Mouse (Mus musculus): ENCODE data around the gene Gripap1.
"Not testable (repeated sequence)": the region's sequence is repeated elsewhere in the genome, so short reads cannot be mapped to it uniquely, and the experiment has no call there.

Gripap1 gene

GRCm38 (mm10) chrX:7778450-7779244 is 10.9 kb upstream of the Gripap1 start:
- no peak for DNase-seq (ENCODE audit: low spot score)

- no peak for DNase-seq (ENCODE audit: low spot score)
Measured at GRCm38 (mm10) chrX:7779294-7779693, 10.3 kb upstream of the Gripap1 start.

GRCm38 (mm10) chrX:7782603-7783092 is 6.9 kb upstream of the Gripap1 start:
- no peak for DNase-seq (ENCODE audit: low spot score)

GRCm38 (mm10) chrX:7790309-7790708 is 744 bp downstream of the Gripap1 start:
- DNase-seq (ENCODE audit: low spot score), result no peak

GRCm38 (mm10) chrX:7793361-7793760 is 3.8 kb downstream of the Gripap1 start:
- no peak for DNase-seq (ENCODE audit: low spot score)

- DNase-seq (ENCODE audit: low spot score), result no peak
Measured at GRCm38 (mm10) chrX:7795016-7795415, 5.5 kb downstream of the Gripap1 start.

- DNase-seq (ENCODE audit: low spot score), result no peak
Measured at GRCm38 (mm10) chrX:7797327-7797726, 7.8 kb downstream of the Gripap1 start.

- DNase-seq (ENCODE audit: low spot score), result not testable (repeated sequence)
Measured at GRCm38 (mm10) chrX:7802157-7802556, 12.6 kb downstream of the Gripap1 start.

GRCm38 (mm10) chrX:7815016-7815415 is 25.5 kb downstream of the Gripap1 start:
- DNase-seq (ENCODE audit: low spot score), result not testable (repeated sequence)

GRCm38 (mm10) chrX:7821865-7822779 is 32.6 kb downstream of the Gripap1 start, which contains the start of gene Kcnd1:
TSS of gene Kcnd1 (plus strand) at chrX:7822289.
- no peak for DNase-seq (ENCODE audit: low spot score)

- no peak for DNase-seq (ENCODE audit: low spot score)
Measured at GRCm38 (mm10) chrX:7837146-7837545, 47.6 kb downstream of the Gripap1 start.

GRCm38 (mm10) chrX:7840842-7841162 is 51.2 kb downstream of the Gripap1 start:
- no peak for DNase-seq (ENCODE audit: low spot score)

- peak; percentile 84 for DNase-seq (ENCODE audit: low spot score)
Measured at GRCm38 (mm10) chrX:7841163-7842162, 51.9 kb downstream of the Gripap1 start, which contains the start of gene Otud5. TSS of gene Otud5 (plus strand) at chrX:7841364.

GRCm38 (mm10) chrX:7842318-7842717 is 52.8 kb downstream of the Gripap1 start:
- no peak for DNase-seq (ENCODE audit: low spot score)

GRCm38 (mm10) chrX:7847845-7848244 is 58.3 kb downstream of the Gripap1 start:
- no peak for DNase-seq (ENCODE audit: low spot score)

- DNase-seq (ENCODE audit: low spot score), result no peak
Measured at GRCm38 (mm10) chrX:7854578-7854977, 65.0 kb downstream of the Gripap1 start.

GRCm38 (mm10) chrX:7859191-7859753 is 69.7 kb downstream of the Gripap1 start:
- no peak for DNase-seq (ENCODE audit: low spot score)

- no peak for DNase-seq (ENCODE audit: low spot score)
Measured at GRCm38 (mm10) chrX:7863181-7863580, 73.6 kb downstream of the Gripap1 start.

GRCm38 (mm10) chrX:7864551-7864950 is 75.0 kb downstream of the Gripap1 start:
- no peak for DNase-seq (ENCODE audit: low spot score)

- no peak for DNase-seq (ENCODE audit: low spot score)
Measured at GRCm38 (mm10) chrX:7865343-7865742, 75.8 kb downstream of the Gripap1 start.

GRCm38 (mm10) chrX:7865786-7866185 is 76.2 kb downstream of the Gripap1 start:
- no peak for DNase-seq (ENCODE audit: low spot score)

All from layer of hippocampus, adult 9-10 months (tissue).